Mouse (Mus musculus): ENCODE measurements around the gene Rnf207. TPM values are rescaled to one million over a fixed set of nuclear protein-coding genes. Genes with fewer than 3 reads are reported as not detected.

The Rnf207 gene
- 0.59 TPM for polyA plus RNA-seq (2017; shearing (Covaris generic))

DNA sequence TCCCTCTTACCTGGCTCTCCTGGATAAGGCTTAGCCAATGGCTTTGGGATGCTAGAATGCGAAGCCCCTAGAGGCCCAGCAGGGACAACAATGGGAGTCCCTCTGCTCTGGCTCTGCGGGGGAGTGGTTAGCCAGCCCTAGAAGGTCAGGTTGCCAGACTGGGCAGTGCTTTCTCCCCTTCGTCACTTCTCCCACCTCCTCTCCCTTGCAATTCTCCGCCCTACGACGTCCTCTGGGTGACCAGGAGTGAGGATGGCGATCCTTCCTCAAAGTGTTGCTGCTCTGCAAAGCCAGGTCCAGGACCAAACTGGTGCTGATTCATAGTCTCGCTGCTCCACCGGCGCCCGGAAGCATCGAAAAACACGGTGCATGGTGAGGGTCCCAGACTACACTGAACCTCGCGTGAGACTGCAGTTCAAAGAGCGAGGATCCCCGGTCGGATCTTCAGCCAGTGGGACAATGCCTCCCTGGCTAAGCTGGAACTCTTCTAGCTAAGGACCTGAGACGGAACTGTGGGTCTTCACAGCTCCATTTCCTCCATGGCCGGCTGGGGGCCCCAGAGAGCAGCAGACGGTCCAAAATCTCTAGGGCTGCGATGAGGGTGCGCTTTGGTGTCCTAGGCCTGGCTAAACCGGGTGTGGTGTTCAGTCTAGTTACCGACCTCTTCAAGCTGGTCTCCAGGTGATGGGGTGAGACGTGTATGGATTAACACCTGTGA is at the start of gene Rnf207:
Rnf207 (minus strand) TSS at position 477 of the 718 bp plus-strand sequence.

DNA sequence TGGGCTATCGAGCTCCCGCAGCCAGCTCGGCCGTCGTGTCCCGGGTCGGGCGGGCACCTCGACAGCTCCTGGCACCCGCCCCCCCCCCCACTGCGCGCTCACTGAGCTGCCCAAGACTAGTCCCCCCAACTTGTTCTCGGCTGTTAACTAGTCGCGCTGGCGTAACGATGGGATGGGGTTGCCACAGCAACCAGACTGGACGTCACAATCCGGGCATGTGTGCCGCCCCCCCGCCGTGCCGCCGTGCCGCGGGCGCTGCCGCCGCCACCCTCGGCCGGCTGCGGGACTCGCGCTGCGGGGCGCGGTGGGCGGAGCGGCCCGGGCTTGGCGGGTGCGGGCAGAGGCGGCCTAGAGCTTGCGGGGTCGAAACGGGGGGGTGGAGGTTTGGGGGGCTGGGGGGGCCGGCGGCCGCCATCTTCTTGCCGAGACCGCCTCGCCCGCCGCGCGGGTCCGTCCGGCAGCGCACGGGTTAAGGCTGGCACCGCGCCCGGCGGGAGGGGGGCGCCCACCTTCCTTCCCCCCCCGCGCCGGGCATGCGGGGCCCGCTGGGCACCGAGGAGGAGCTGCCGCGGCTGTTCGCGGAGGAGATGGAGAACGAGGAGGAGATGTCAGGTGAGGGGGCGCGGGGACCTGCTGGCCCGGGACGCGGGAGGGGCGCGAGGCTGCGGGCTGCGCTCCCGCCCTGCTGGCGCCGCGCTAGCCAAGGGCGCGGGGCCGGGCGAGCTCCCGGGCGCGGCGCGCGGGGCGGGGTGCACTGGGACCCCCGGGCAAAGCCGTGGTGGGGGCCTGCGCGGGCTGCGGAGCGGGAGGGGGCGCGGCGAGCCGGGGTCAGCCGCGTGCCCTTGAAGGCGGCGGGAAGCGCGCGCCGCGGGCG is 19.9 kb upstream of the Rnf207 start, which contains the start of gene Chd5:
Chd5 (plus strand) TSS at position 233 of the 874 bp plus-strand sequence.

DNA sequence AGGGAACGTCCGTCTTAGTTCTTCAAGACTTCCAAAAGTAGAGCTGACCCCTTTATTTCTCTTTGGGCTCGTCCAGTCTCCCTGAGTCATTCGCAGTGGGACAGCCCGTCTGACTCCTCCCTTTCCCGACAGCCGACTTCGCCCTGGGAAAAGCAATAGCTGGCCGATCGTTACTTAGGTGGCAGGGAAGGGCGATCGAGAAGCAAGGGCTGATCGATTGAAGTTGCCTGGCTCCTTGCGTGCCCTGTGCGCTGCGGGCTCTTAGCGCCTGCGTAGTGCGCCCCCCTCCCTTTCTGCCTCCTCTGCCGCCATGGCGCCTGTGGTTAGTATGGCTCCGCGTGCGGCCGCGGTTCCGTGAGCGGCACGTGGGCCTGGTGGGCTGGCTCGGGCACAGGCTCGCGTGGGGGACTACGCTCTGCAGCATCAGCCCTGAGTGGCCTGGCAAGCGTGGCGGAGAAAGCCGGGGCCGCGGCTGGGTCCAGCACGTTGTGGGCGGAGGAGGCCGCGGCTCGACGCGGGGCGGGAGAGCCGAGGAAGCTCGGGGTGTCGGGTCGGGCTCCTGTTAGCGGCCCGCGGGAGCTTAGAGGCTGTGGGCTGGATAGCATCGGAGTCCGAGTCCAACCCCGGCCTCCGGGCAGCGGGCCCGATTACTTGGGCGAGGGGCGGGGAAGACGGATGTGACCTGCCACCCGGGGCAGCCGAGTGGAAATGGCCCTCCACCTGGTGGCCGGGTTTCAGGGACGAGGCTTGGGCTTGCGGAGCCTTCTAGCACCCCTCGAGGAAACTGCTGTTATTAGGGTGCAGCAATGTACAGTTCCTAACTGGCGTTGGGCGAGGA is 7.0 kb upstream of the Rnf207 start, which contains the start of gene Rpl22:
Rpl22 (plus strand) TSS at position 169 of the 838 bp plus-strand sequence.

DNA sequence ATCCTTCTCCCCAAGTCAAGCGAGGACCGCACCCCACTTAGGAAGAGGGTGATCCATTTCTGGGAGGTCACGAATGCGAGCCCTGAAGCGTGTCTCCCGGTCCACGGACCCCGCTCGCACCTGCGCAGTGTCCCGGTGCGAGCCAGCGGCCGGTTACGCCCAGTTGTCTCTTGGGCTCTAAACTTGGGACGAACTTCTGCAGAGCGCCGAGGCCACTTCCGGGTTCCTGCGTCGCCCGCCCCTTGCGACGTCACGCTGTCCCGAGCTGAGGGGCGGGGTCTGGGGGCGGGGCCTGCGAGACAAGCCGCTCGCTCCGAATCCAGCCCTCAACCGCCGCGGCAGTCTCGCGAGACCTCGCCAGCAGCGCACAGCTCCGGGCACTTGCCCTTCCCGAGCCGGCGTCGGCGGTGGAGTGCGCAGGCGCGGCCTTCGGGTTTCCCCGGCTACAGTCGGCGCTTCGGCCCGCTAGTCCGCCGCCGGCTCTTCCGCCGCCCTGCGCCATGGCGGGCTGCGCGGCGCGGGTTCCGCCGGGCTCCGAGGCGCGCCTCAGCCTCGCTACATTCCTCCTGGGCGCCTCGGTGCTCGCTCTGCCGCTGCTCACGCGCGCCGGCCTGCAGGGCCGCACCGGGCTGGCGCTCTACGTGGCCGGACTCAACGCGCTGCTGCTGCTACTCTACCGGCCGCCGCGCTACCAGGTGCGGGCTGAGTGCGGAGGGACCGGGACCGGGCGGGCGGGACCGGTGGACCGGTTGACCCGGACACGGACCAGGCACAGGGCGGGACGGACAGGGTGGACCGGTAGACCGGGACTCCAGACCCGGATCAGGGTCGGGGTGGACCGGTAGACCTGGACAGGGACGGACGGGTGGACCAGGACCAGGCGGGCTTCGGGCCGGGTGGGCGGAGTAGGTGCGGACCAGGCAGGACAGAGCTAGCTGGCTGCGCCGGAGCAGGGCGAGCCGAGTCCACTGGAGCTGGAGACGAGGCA is 21.6 kb downstream of the Rnf207 start, which contains the start of gene Icmt:
Icmt (plus strand) TSS at position 354 of the 988 bp plus-strand sequence.

DNA sequence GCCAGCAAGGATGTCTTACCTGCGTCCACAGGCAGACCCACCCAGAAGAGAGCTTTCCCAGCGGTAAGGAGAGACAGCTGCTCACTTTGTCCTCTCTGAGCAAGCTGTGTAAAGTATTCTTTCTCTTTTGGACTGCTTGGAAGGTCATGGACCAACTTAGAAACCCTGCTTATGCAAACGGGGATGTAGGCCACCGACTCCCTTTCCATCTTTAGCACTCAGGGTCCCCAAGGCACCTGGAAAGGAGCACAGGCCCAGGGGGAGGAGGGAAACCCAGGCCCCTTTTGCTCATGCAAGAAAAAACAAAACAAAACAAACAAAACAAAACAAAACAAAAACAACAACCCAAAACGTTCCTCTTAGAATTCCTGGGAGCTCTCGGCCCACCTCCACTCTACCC is 27.2 kb downstream of the Rnf207 start, which contains the start of gene Hes3:
Hes3 (minus strand) TSS at position 101 of the 400 bp plus-strand sequence.

DNA sequence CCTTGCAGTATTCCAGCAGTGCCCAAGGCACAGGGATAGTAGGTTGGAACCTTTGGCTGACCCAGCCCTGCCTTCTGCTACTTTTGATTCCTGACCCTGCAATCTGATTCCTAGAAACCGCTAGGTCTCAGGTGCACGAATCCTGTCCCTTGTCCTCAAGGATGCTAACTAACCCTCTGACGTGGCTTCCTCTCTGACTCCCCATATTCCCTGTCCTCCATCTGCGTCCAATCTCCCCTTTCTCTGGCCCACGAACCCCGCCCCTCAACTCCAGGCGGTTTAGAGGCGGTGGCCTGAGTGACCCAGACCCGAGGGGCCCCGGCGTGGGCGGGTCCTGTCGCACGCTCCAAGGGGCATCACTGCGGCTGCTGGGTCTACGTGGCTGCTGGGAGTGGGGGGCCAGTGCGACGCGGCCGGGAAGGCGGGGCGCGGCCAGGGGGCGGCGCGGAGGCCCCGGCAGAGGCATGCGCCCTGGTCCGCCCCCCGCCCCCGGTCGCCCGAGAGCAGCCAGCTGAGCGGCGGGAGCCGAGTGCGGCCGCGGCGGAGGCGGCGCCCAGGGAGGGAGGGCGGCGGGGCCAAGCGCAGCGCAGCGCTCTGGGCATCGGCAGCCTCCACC is 45.1 kb downstream of the Rnf207 start, which contains the start of gene Gpr153:
Gpr153 (plus strand) TSS at position 612 of the 616 bp plus-strand sequence.

Other genes starting within 250 kb of the Rnf207 start
- gene Plekhg5, start 246.5 kb downstream of the Rnf207 start, polyA plus RNA-seq (2017; shearing (Covaris generic)) = 4.3 TPM
- 194 TPM for gene Tnfrsf25, start 203.1 kb downstream of the Rnf207 start, polyA plus RNA-seq (2017; shearing (Covaris generic))
- 17.0 TPM for gene Espn, start 166.6 kb downstream of the Rnf207 start, polyA plus RNA-seq (2017; shearing (Covaris generic))
- not detected for gene Hes2, start 160.1 kb downstream of the Rnf207 start, polyA plus RNA-seq (2017; shearing (Covaris generic))
- 149 TPM for gene Acot7, start 140.9 kb downstream of the Rnf207 start, polyA plus RNA-seq (2017; shearing (Covaris generic))
- gene Gpr153, start 44.8 kb downstream of the Rnf207 start, polyA plus RNA-seq (2017; shearing (Covaris generic)) = not detected
- gene Hes3, start 27.3 kb downstream of the Rnf207 start, polyA plus RNA-seq (2017; shearing (Covaris generic)) = not detected
- gene Icmt, start 21.8 kb downstream of the Rnf207 start, polyA plus RNA-seq (2017; shearing (Covaris generic)) = 5.0 TPM
- gene Rpl22, start 6.7 kb upstream of the Rnf207 start, polyA plus RNA-seq (2017; shearing (Covaris generic)) = 589 TPM
- gene Chd5, start 19.7 kb upstream of the Rnf207 start, polyA plus RNA-seq (2017; shearing (Covaris generic)) = 0.07 TPM
- gene Nphp4, start 157.7 kb upstream of the Rnf207 start, polyA plus RNA-seq (2017; shearing (Covaris generic)) = 0.87 TPM
- 134 TPM for gene Kcnab2, start 158.9 kb upstream of the Rnf207 start, polyA plus RNA-seq (2017; shearing (Covaris generic))